24 mouse cellular contexts compared by ENCODE assay signal in the genomic region with DNA sequence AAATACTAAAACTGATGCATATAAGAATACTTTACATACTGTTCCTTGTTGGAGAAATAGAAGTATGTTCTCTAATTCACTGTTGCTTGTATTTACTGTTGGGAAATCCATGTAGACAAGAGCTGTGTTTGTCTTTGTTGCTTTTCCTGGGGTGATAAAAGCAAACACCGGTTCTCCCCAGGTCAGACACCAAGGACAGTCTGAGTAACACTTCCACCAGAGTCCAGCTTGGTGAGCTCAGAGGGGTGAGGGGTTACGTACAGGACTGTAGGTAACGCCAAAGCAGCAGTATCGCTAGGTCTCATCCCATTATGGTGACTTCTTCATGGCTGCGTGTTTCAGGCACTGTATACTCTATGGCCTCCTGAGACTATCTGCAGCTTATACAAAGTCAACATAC. TPM values are rescaled to one million over a fixed set of nuclear protein-coding genes. Genes with fewer than 3 reads are reported as not detected.
DNase-seq lines count a peak whose midpoint lies in the region; ATAC-seq and TF ChIP-seq lines count a peak whose summit lies in the region.
"Had no signal": no experiment of that assay in that cellular context is flagged by ENCODE, and none has a peak within 500 bp of the region (broad histone marks: within the 10 kb centered on the region; RNA-seq: fewer than 3 reads in every experiment).

No protein-coding gene starts in this region.

- no peak overlapping the region for H3K27ac ChIP-seq in liver, embryonic 12.5 days
- no peak overlapping the region for H3K27ac ChIP-seq in liver, embryonic 13.5 days
- no peak overlapping the region for H3K27ac ChIP-seq in liver, embryonic 14.5 days
- no peak overlapping the region for H3K27ac ChIP-seq in liver, embryonic 16.5 days (ENCODE audit: low read length)
- no peak overlapping the region for H3K27ac ChIP-seq in neural tube, embryonic 15.5 days (replicated peaks)
- no peak overlapping the region for H3K27ac ChIP-seq in hindbrain, embryonic 14.5 days
- H3K27ac ChIP-seq: embryonic facial prominence, embryonic 13.5 days; embryonic facial prominence, embryonic 15.5 days; forebrain, embryonic 10.5 days; forebrain, embryonic 12.5 days had no signal

- H3K36me3 ChIP-seq in liver, embryonic 12.5 days: peaks cover 7% of the 10 kb centered on the region; the same call in 1 of the 2 replicates
- H3K36me3 ChIP-seq in liver, embryonic 13.5 days: 0 out of 2 replicates have a peak, but pooled peaks cover 2% of the 10 kb centered on the region
- no peaks in the 10 kb centered on the region for H3K36me3 ChIP-seq in liver, embryonic 14.5 days (replicated peaks; ENCODE audit: control insufficient read depth, insufficient read depth, low read depth)
- no peaks in the 10 kb centered on the region for H3K36me3 ChIP-seq in liver, embryonic 16.5 days (ENCODE audit: control insufficient read depth, insufficient read depth)
- no peaks in the 10 kb centered on the region for H3K36me3 ChIP-seq in neural tube, embryonic 15.5 days
- H3K36me3 ChIP-seq in hindbrain, embryonic 14.5 days (replicated peaks; ENCODE audit: control insufficient read depth, insufficient read depth): no peaks in the 10 kb centered on the region
- H3K36me3 ChIP-seq: embryonic facial prominence, embryonic 13.5 days; embryonic facial prominence, embryonic 15.5 days; forebrain, embryonic 12.5 days had no signal

- no peak for DNase-seq in liver
- DNase-seq in liver, embryonic 13.5 days: no peak
- no peak for DNase-seq in liver, embryonic 14.5 days (ENCODE audit: low read depth in 3 of 3, low spot score in 3 of 3)
- no peak for DNase-seq in thymus, postnatal 4 days
- DNase-seq in hindbrain, embryonic 14.5 days (ENCODE audit: low spot score): no peak
- DNase-seq: adrenal gland, adult 2 months; adrenal gland, postnatal 10 days; adrenal gland, postnatal 25 days; cerebellum, adult 11 months; cerebellum, adult 18-20 months; cerebellum, adult 8-10 months; cerebellum, adult 9-11 months; cerebellum, postnatal 14 days; cerebellum, postnatal 36 days; embryo, embryonic 11 days had no signal

- WGBS in liver, embryonic 12.5 days (ENCODE audit: insufficient replicate concordance): 82% methylated on average over 5 of the region's 5 CpGs
- 80% methylated on average over 5 of the region's 5 CpGs for WGBS in liver, embryonic 13.5 days (ENCODE audit: insufficient replicate concordance)
- 76% methylated on average over 5 of the region's 5 CpGs for WGBS in liver, embryonic 14.5 days (ENCODE audit: insufficient replicate concordance)
- WGBS in liver, embryonic 16.5 days (ENCODE audit: insufficient replicate concordance): 78% methylated on average over 5 of the region's 5 CpGs
- 93% methylated on average over 5 of the region's 5 CpGs for WGBS in neural tube, embryonic 15.5 days
- WGBS in hindbrain, embryonic 14.5 days: 95% methylated on average over 5 of the region's 5 CpGs

- peaks cover 42% of the 10 kb centered on the region for H3K4me1 ChIP-seq in liver, embryonic 12.5 days
- peaks cover 35% of the 10 kb centered on the region for H3K4me1 ChIP-seq in liver, embryonic 13.5 days (replicated peaks)
- peaks cover 0 to 13% of the 10 kb centered on the region in 2 experiments; a peak in 3 of 4 replicates for H3K4me1 ChIP-seq in liver, embryonic 14.5 days (replicated peaks; ENCODE audit: control insufficient read depth in 2 of 2, insufficient read depth in 2 of 2, low read length in 1 of 2)
- H3K4me1 ChIP-seq in liver, embryonic 16.5 days (ENCODE audit: control insufficient read depth, low read depth, low read length): peaks cover 12% of the 10 kb centered on the region
- H3K4me1 ChIP-seq in neural tube, embryonic 15.5 days: no peaks in the 10 kb centered on the region
- no peaks in the 10 kb centered on the region for H3K4me1 ChIP-seq in hindbrain, embryonic 14.5 days (replicated peaks; ENCODE audit: control insufficient read depth, insufficient read depth, low read length)
- H3K4me1 ChIP-seq: embryonic facial prominence, embryonic 13.5 days; embryonic facial prominence, embryonic 15.5 days; forebrain, embryonic 10.5 days; forebrain, embryonic 12.5 days had no signal

- H3K27me3 ChIP-seq in liver, embryonic 12.5 days (replicated peaks): no peaks in the 10 kb centered on the region
- no peaks in the 10 kb centered on the region for H3K27me3 ChIP-seq in liver, embryonic 13.5 days
- no peaks in the 10 kb centered on the region for H3K27me3 ChIP-seq in liver, embryonic 14.5 days (ENCODE audit: control insufficient read depth, insufficient read depth, low read length)
- no peaks in the 10 kb centered on the region for H3K27me3 ChIP-seq in liver, embryonic 16.5 days (ENCODE audit: control insufficient read depth, insufficient read depth, low read depth, low read length)
- H3K27me3 ChIP-seq in neural tube, embryonic 15.5 days (replicated peaks): no peaks in the 10 kb centered on the region
- H3K27me3 ChIP-seq in hindbrain, embryonic 14.5 days (ENCODE audit: control insufficient read depth, insufficient read depth, low read length): no peaks in the 10 kb centered on the region
- H3K27me3 ChIP-seq: embryonic facial prominence, embryonic 13.5 days; embryonic facial prominence, embryonic 15.5 days; forebrain, embryonic 12.5 days had no signal

- 0 out of 2 replicates have a peak overlapping the region, but pooled peaks have one; percentile 6 for H3K4me2 ChIP-seq in liver, embryonic 12.5 days
- no peak overlapping the region for H3K4me2 ChIP-seq in liver, embryonic 13.5 days
- no peak overlapping the region for H3K4me2 ChIP-seq in liver, embryonic 14.5 days (ENCODE audit: low read depth)
- H3K4me2 ChIP-seq in liver, embryonic 16.5 days (ENCODE audit: low read depth, low read length): peak overlapping the region; percentile 19
- H3K4me2 ChIP-seq in neural tube, embryonic 15.5 days: no peak overlapping the region
- H3K4me2 ChIP-seq in hindbrain, embryonic 14.5 days (replicated peaks): no peak overlapping the region
- H3K4me2 ChIP-seq: embryonic facial prominence, embryonic 13.5 days; embryonic facial prominence, embryonic 15.5 days; forebrain, embryonic 12.5 days had no signal

- H3K9ac ChIP-seq in liver, embryonic 12.5 days: no peak overlapping the region
- H3K9ac ChIP-seq in liver, embryonic 13.5 days: no peak overlapping the region
- H3K9ac ChIP-seq in liver, embryonic 14.5 days (replicated peaks): no peak overlapping the region
- no peak overlapping the region for H3K9ac ChIP-seq in liver, embryonic 16.5 days (ENCODE audit: low read depth, low read length)
- H3K9ac ChIP-seq in neural tube, embryonic 15.5 days (replicated peaks): no peak overlapping the region
- no peak overlapping the region for H3K9ac ChIP-seq in hindbrain, embryonic 14.5 days
- H3K9ac ChIP-seq: embryonic facial prominence, embryonic 13.5 days; embryonic facial prominence, embryonic 15.5 days; forebrain, embryonic 12.5 days had no signal

- no peak for TF ChIP-seq EP300 in liver, embryonic 14.5 days (IDR thresholded peaks at IDR 0.05; ENCODE audit: low read depth)

- no peaks in the 10 kb centered on the region for H3K9me3 ChIP-seq in liver, embryonic 12.5 days (replicated peaks)
- H3K9me3 ChIP-seq in liver, embryonic 13.5 days (replicated peaks): no peaks in the 10 kb centered on the region
- H3K9me3 ChIP-seq in liver, embryonic 14.5 days (ENCODE audit: control insufficient read depth, low read length): no peaks in the 10 kb centered on the region
- no peaks in the 10 kb centered on the region for H3K9me3 ChIP-seq in liver, embryonic 16.5 days (replicated peaks; ENCODE audit: control insufficient read depth, low read length)
- H3K9me3 ChIP-seq in neural tube, embryonic 15.5 days (replicated peaks): no peaks in the 10 kb centered on the region
- H3K9me3 ChIP-seq in hindbrain, embryonic 14.5 days (ENCODE audit: control insufficient read depth, low read length): no peaks in the 10 kb centered on the region
- H3K9me3 ChIP-seq: embryonic facial prominence, embryonic 13.5 days; embryonic facial prominence, embryonic 15.5 days; forebrain, embryonic 10.5 days; forebrain, embryonic 12.5 days had no signal

- no peak for TF ChIP-seq CTCF in liver, embryonic 14.5 days (IDR thresholded peaks at IDR 0.05; ENCODE audit: low read depth)

- ATAC-seq in liver, embryonic 12.5 days: 0 out of 2 replicates have a peak, but pooled peaks have one; percentile 37
- peak; percentile 36; the same call in 1 of the 2 replicates for ATAC-seq in liver, embryonic 13.5 days (ENCODE audit: low read depth)
- ATAC-seq in liver, embryonic 14.5 days (ENCODE audit: insufficient read depth): 0 out of 2 replicates have a peak, but pooled peaks have one; percentile 31
- peak; percentile 76 for ATAC-seq in liver, embryonic 16.5 days (ENCODE audit: low read depth)
- ATAC-seq in neural tube, embryonic 15.5 days (ENCODE audit: low FRiP score): no peak
- ATAC-seq in hindbrain, embryonic 14.5 days (ENCODE audit: low FRiP score): no peak
- ATAC-seq: forebrain, embryonic 14.5 days had no signal

- H3K4me3 ChIP-seq in liver, embryonic 12.5 days: no peak overlapping the region
- H3K4me3 ChIP-seq in liver, embryonic 13.5 days (replicated peaks): no peak overlapping the region
- no peak overlapping the region for H3K4me3 ChIP-seq in liver, embryonic 14.5 days (ENCODE audit: insufficient read depth in 1 of 2, low read depth in 2 of 2, low read length in 2 of 2)
- no peak overlapping the region for H3K4me3 ChIP-seq in liver, embryonic 16.5 days (ENCODE audit: low read depth, low read length)
- H3K4me3 ChIP-seq in neural tube, embryonic 15.5 days (replicated peaks): no peak overlapping the region
- H3K4me3 ChIP-seq in hindbrain, embryonic 14.5 days (replicated peaks; ENCODE audit: low read length): no peak overlapping the region
- H3K4me3 ChIP-seq: embryonic facial prominence, embryonic 13.5 days; embryonic facial prominence, embryonic 15.5 days; erythroblast, embryonic 14.5 days; forebrain, embryonic 10.5 days; forebrain, embryonic 12.5 days had no signal

RNA-seq across cellular contexts. Expression of gene Sfmbt1, which starts 20.0 kb away (rescaled TPM):
- 17.1 and 18.7 TPM in 2 replicates for polyA plus RNA-seq in liver, embryonic 12.5 days (2016; fragmentation: Nextera tagmentation; extraction: Ambion mirVana)
- 13.3 and 15.2 TPM in 2 replicates for polyA plus RNA-seq in liver, embryonic 13.5 days (2015; fragmentation: Nextera tagmentation; extraction: Ambion mirVana)
- 2.0 and 3.9 TPM in 2 replicates for polyA plus RNA-seq in liver, embryonic 14.5 days (2012; rRNA removed)
- 11.9 and 13.0 TPM in 2 replicates for polyA plus RNA-seq in liver, embryonic 14.5 days (2014; fragmentation: Nextera tagmentation; extraction: Ambion mirVana)
- 11.0 and 12.0 TPM in 2 replicates for polyA plus RNA-seq in liver, embryonic 16.5 days (2015; fragmentation: Nextera tagmentation; extraction: Ambion mirVana)
- polyA plus RNA-seq in neural tube, embryonic 15.5 days (2015; fragmentation: Nextera tagmentation; extraction: Ambion mirVana): 13.7 and 16.0 TPM in 2 replicates
- 19.8 and 20.0 TPM in 2 replicates for polyA plus RNA-seq in hindbrain, embryonic 14.5 days (2014; fragmentation: Nextera tagmentation; extraction: Ambion mirVana)

Comparison
In these comparisons a context has a peak if more than half of its experiments do, and no peak if none do; other contexts are left out.
1. H3K4me2 ChIP-seq: peak in liver, embryonic 12.5 days (single experiment) and liver, embryonic 16.5 days (single experiment); none in liver, embryonic 13.5 days (single experiment), liver, embryonic 14.5 days (single experiment), neural tube, embryonic 15.5 days (single experiment) and hindbrain, embryonic 14.5 days (single experiment).
2. ATAC-seq: peak in liver, embryonic 12.5 days (single experiment), liver, embryonic 13.5 days (single experiment), liver, embryonic 14.5 days (single experiment) and liver, embryonic 16.5 days (single experiment); none in neural tube, embryonic 15.5 days (single experiment) and hindbrain, embryonic 14.5 days (single experiment).